Mouse (Mus musculus): ENCODE measurements at regions not wholly inside any gene's neighbourhood (a gene's known extent, or its start where the extent isn't known, plus 50 kb on each side); places are given as distances from the start of the nearest gene placed in this dataset.
"Not testable (repeated sequence)": the region's sequence is repeated elsewhere in the genome, so short reads cannot be mapped to it uniquely, and the experiment has no call there.

- no peak for DNase-seq (ENCODE audit: low spot score)
These were observed 248.3 kb downstream of the Gadd45g start for GRCm38 (mm10) chr13:52094785-52095184.

- no peak for DNase-seq (ENCODE audit: low spot score)
These were observed 250.0 kb downstream of the Gadd45g start for GRCm38 (mm10) chr13:52096506-52096905.

- peak; percentile 43 for DNase-seq (ENCODE audit: low spot score)
These were observed 259.6 kb downstream of the Gadd45g start for GRCm38 (mm10) chr13:52105989-52106642.

- DNase-seq (ENCODE audit: low spot score), result peak; percentile 14
These were observed 262.0 kb downstream of the Gadd45g start for GRCm38 (mm10) chr13:52108349-52108921.

GRCm38 (mm10) chr13:52109039-52109759 is 262.7 kb downstream of the Gadd45g start:
- DNase-seq (ENCODE audit: low spot score), result peak; percentile 54

GRCm38 (mm10) chr13:52110750-52111149 is 264.3 kb downstream of the Gadd45g start:
- DNase-seq (ENCODE audit: low spot score), result peak; percentile 29

GRCm38 (mm10) chr13:52113549-52113948 is 267.1 kb downstream of the Gadd45g start:
- peak; percentile 44 for DNase-seq (ENCODE audit: low spot score)

GRCm38 (mm10) chr13:52114431-52114830 is 268.0 kb downstream of the Gadd45g start:
- no peak for DNase-seq (ENCODE audit: low spot score)

GRCm38 (mm10) chr13:52114962-52115361 is 268.5 kb downstream of the Gadd45g start:
- DNase-seq (ENCODE audit: low spot score), result no peak

GRCm38 (mm10) chr13:52116241-52116640 is 269.8 kb downstream of the Gadd45g start:
- DNase-seq (ENCODE audit: low spot score), result no peak

GRCm38 (mm10) chr13:52116756-52117155 is 270.3 kb downstream of the Gadd45g start:
- DNase-seq (ENCODE audit: low spot score), result no peak

- no peak for DNase-seq (ENCODE audit: low spot score)
These were observed 274.3 kb downstream of the Gadd45g start for GRCm38 (mm10) chr13:52120795-52121194.

- no peak for DNase-seq (ENCODE audit: low spot score)
These were observed 278.6 kb downstream of the Gadd45g start for GRCm38 (mm10) chr13:52125037-52125436.

GRCm38 (mm10) chr13:52127751-52128150 is 281.3 kb downstream of the Gadd45g start:
- no peak for DNase-seq (ENCODE audit: low spot score)

GRCm38 (mm10) chr13:52129466-52129865 is 283.0 kb downstream of the Gadd45g start:
- no peak for DNase-seq (ENCODE audit: low spot score)

GRCm38 (mm10) chr13:52133202-52133601 is 286.7 kb downstream of the Gadd45g start:
- no peak for DNase-seq (ENCODE audit: low spot score)

- peak; percentile 48 for DNase-seq (ENCODE audit: low spot score)
These were observed 292.0 kb downstream of the Gadd45g start for GRCm38 (mm10) chr13:52138331-52138945.

GRCm38 (mm10) chr13:52139140-52139809 is 292.8 kb downstream of the Gadd45g start:
- peak; percentile 51 for DNase-seq (ENCODE audit: low spot score)

- DNase-seq (ENCODE audit: low spot score), result no peak
These were observed 293.7 kb downstream of the Gadd45g start for GRCm38 (mm10) chr13:52140221-52140620.

GRCm38 (mm10) chr13:52144066-52144465 is 297.6 kb downstream of the Gadd45g start:
- DNase-seq (ENCODE audit: low spot score), result not testable (repeated sequence)

GRCm38 (mm10) chr13:52145926-52146325 is 299.4 kb downstream of the Gadd45g start:
- no peak for DNase-seq (ENCODE audit: low spot score)

GRCm38 (mm10) chr13:52150281-52150680 is 303.8 kb downstream of the Gadd45g start:
- DNase-seq (ENCODE audit: low spot score), result no peak
